Mouse (Mus musculus): ENCODE measurements at regions not wholly inside any gene's neighbourhood (a gene's known extent, or its start where the extent isn't known, plus 50 kb on each side); places are given as distances from the start of the nearest gene placed in this dataset.

GRCm38 (mm10) chr14:97694238-97694637 lies 475.3 kb downstream of the Dach1 start:
- no peak for ATAC-seq (ENCODE audit: low TSS enrichment)

GRCm38 (mm10) chr14:97684617-97685016 lies 484.9 kb downstream of the Dach1 start:
- ATAC-seq (ENCODE audit: low TSS enrichment), result no peak

GRCm38 (mm10) chr14:97667806-97668205 lies 501.8 kb downstream of the Dach1 start:
- no peak for ATAC-seq (ENCODE audit: low TSS enrichment)

DNA sequence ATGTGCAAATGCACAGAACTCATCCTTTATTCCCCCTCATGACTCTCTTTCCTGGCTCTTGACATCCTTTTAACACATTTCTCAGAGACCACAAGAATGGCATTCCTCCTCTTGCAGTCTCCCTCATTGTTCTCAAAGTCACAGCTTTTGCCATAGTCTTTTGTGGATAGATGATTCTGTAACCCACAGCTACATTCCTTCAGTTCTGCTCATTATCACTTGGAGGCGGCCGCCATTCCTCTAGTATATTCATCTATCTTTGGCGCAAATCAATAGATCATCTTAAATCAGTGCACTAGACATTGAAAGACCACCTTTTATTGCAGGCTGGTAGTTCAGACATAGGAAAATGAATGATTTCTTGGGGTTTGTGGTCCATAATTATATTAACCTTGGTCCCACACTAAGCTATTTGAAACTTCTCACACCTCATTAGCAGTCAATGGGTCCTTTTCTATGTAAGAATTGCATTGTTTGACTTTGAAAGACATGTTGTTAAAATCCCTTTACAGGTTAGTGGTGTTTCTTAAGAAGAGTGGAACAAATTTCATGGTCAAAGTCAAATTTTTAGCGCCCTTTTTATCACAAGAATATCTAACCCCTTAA lies 531.3 kb downstream of the Dach1 start:
- ATAC-seq (ENCODE audit: low TSS enrichment), result no peak

- ATAC-seq (ENCODE audit: low TSS enrichment), result no peak
Measured at GRCm38 (mm10) chr14:97611438-97611837, 558.1 kb downstream of the Dach1 start.

DNA sequence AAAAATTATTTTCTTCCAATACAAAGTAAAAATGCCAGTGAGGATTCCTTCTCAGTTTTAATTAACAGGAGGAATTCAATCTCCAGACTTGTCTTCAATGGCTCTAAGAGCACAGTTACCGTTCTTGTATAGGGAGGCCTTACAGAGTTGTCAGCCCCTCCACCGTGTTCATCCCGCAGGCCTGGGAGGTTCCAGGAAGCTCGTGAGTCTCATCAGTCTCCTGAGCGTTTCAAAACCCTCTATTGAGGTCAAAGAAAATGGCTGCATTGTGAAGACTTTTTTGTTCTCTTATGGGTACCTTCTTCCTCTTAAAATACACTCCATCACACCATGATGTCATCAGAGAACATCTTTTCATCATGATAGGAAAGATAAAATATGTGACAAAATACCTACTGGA lies 572.9 kb downstream of the Dach1 start:
- ATAC-seq (ENCODE audit: low TSS enrichment), result no peak

GRCm38 (mm10) chr14:97588611-97589010 lies 581.0 kb downstream of the Dach1 start:
- ATAC-seq (ENCODE audit: low TSS enrichment), result no peak

GRCm38 (mm10) chr14:97588182-97588581 lies 581.4 kb downstream of the Dach1 start:
- peak; percentile 74 for ATAC-seq (ENCODE audit: low TSS enrichment)

DNA sequence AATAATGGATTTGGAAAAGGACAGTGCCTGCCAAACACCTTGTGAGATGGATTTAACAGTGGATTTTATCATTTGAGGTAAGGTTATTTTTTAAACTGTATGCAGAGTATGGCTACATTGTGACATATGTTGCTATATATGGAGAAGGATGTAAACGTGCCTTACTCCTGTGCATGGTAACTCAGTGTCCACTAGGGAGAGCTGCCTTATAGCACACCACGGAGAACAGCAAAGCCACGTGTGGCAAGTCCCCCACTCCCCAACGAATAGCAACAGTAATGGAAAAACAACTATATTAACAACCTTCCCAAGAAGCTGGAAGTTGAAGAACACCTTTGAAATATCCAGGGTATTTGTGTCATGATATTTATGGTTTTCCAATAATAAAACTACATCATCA lies 582.6 kb downstream of the Dach1 start:
- ATAC-seq (ENCODE audit: low TSS enrichment), result no peak

GRCm38 (mm10) chr14:97570274-97570673 lies 599.3 kb downstream of the Dach1 start:
- ATAC-seq (ENCODE audit: low TSS enrichment), result no peak

- ATAC-seq (ENCODE audit: low TSS enrichment), result no peak
Measured at GRCm38 (mm10) chr14:97560121-97560907, 609.3 kb downstream of the Dach1 start.

GRCm38 (mm10) chr14:97559559-97559958 lies 610.0 kb downstream of the Dach1 start:
- no peak for ATAC-seq (ENCODE audit: low TSS enrichment)

DNA sequence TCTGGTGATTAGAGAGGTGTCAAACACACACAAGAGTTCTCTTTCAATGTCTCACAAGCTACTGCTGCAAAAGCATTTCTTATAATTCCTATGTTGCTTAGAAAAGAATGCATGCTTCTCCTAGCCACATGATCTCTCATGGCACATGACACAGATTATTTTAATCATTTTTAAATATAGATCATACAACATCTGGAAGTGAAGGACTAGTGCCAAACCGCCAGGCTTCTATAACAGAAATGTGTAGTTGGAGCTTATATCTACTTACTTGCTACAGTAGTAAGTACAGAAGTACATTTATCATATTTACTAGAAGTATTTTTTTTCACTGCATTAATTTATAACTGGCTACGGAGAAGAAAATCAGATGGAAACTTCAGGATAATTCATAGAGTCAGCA lies 611.3 kb downstream of the Dach1 start:
- no peak for ATAC-seq (ENCODE audit: low TSS enrichment)

DNA sequence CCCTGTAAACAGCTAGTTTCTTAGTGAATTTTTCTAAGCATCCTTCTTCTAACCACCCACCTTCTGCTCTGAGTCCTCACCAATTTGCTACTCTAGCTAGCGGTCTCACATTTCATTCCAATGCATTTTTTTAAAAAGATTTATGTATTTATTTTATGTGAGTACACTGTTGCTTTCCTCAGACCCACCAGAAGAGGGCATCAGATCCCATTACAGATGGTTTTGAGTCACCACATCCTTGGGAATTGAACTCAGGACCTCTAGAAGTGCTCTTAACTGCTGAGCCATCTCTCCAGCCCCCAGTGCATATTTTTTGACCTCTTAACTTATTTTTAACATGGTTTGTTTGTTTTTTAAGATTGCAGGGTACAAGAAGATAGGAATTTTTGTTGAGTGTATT lies 611.7 kb downstream of the Dach1 start:
- no peak for ATAC-seq (ENCODE audit: low TSS enrichment)

GRCm38 (mm10) chr14:97546276-97546675 lies 623.3 kb downstream of the Dach1 start:
- ATAC-seq (ENCODE audit: low TSS enrichment), result no peak

GRCm38 (mm10) chr14:97544307-97544706 lies 625.3 kb downstream of the Dach1 start:
- ATAC-seq (ENCODE audit: low TSS enrichment), result no peak

DNA sequence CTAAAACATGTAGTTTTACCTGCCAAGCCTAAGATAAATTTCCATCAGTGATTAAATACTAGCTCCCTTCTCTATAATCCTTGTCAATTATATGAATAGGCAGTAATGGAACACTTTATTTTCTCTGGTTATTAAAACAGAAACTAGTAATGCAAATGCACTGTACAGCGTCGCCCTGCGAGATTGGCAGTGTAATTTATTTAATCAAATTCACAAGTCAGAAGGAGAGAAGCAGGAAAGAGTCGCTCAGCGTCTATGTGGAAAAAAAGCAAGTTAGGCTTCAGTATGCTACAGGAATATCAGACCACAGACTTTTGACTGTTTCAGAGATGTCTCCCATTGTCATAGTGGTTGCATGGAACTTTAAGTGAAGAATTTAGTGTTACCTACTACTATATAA lies 632.6 kb downstream of the Dach1 start:
- no peak for ATAC-seq (ENCODE audit: low TSS enrichment)

GRCm38 (mm10) chr14:97511318-97511717 lies 658.2 kb downstream of the Dach1 start:
- ATAC-seq (ENCODE audit: low TSS enrichment), result no peak

DNA sequence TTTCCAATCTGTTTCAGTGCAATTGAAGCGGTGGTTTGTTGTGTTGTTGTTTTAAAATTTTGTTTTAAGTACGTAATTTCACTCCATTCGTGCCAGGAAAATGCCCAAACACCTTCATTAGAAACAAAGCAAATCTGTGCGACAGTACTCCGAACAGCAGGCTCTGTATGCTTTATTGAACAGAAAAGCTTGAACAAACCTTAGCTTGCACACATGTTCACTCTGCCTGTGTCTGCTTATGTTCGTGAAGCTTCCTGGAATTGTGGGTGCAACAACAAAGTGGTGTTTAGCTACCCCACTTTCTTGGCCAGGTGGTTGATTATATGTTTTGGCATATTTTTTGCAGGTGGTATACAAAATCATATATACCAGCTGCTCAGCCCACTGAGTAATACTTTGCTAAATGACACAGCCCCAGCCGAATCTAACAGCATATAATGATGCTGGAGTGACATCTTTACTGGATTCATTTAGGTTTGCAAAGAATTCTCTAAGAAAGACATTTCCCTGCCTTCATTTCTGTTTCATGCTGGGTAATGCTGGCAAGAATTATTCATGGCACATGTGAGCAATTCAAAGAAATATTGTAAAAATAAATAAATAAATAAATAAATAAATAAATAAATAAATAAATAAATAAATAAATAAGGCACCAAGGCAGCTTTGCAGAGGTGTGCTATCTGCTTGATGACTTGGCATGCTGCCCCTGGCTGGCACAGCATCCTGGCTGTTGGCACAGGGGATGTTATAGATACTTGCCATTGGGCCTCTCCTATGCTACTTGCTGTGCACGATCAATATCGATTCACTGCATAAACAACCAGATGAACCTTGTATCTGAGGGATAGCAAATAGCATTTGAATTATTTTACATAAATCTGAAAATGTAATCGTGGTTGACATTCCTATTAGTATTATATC lies 679.9 kb downstream of the Dach1 start:
- no peak for ATAC-seq (ENCODE audit: low TSS enrichment)

DNA sequence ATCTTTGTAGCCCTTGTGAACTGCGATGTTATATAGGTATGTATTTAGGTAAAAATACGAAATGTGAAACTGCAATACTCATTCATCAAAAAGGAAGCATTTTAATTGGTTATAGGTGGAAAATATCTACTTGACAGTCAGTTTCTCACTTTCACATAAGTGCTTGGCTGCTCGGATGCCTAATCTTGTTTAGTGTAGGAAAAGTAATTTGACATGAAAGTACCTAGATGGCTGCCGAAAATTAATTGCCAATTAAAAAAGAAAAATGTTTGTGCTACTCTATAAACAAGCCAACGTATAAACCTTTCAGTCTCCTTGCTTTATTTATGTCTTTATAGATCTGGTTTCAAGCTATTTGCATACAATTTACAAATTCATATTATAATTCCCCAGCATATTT lies 691.3 kb downstream of the Dach1 start:
- ATAC-seq (ENCODE audit: low TSS enrichment), result no peak

- ATAC-seq (ENCODE audit: low TSS enrichment), result no peak
Measured at GRCm38 (mm10) chr14:97450525-97451235, 718.9 kb downstream of the Dach1 start.

- no peak for ATAC-seq (ENCODE audit: low TSS enrichment)
Measured at GRCm38 (mm10) chr14:97448617-97449016, 720.9 kb downstream of the Dach1 start.

Data from frontal cortex, adult (tissue).